ENCODE assay signal across 19 mouse cellular contexts in the genomic region with DNA sequence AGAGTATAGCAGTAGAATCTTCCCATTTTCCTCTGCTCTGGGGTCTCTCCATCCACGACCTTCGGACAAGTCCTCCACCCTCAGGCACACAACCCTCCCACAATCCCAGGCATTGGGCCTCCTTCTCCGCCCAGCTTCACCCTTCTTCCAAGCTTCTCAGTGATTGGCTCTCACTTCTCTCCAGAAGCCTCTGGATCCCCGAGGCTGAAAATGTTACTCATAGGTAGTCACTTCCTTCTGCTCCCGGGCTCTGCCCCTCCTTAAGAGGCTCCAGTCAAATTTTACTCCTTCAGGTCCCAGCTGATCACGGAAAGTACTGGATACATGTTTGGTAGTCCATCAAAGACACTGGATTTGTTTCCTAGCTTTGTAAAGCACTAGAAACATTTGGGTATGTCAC.
"Had no signal": no experiment of that assay in that cellular context is flagged by ENCODE, and none has a peak within 500 bp of the region (broad histone marks: within the 10 kb centered on the region; RNA-seq: fewer than 3 reads in every experiment).

No protein-coding gene starts in this region.

- H3K36me3 ChIP-seq: kidney, embryonic 15.5 days; liver, embryonic 13.5 days had no signal

- H3K4me2 ChIP-seq: kidney, embryonic 15.5 days; limb, embryonic 13.5 days; liver, embryonic 13.5 days; lung, embryonic 14.5 days; midbrain, embryonic 11.5 days had no signal

- H3K27ac ChIP-seq: kidney, embryonic 15.5 days; left cerebral cortex, adult 2 months; limb, embryonic 13.5 days; liver, embryonic 13.5 days; macrophage; stomach, postnatal 0 days had no signal

- H3K9ac ChIP-seq: kidney, embryonic 15.5 days; limb, embryonic 13.5 days; liver, embryonic 13.5 days; lung, embryonic 14.5 days had no signal

- DNase-seq: kidney, adult 2 months; kidney, postnatal 10 days; kidney, postnatal 36 days; layer of hippocampus, postnatal 36 days; left cerebral cortex, postnatal 4 days; liver; liver, embryonic 13.5 days; lung, embryonic 14.5 days; midbrain, embryonic 14.5 days; right cerebral cortex, postnatal 4 days; thymus, adult 2 months; thymus, postnatal 25 days had no signal

- H3K27me3 ChIP-seq: kidney, embryonic 15.5 days; limb, embryonic 13.5 days; liver, embryonic 13.5 days had no signal

- H3K9me3 ChIP-seq: kidney, embryonic 15.5 days; liver, embryonic 13.5 days had no signal

- H3K4me3 ChIP-seq: kidney, embryonic 15.5 days; left cerebral cortex, adult 2 months; limb, embryonic 13.5 days; liver, embryonic 13.5 days had no signal

- ATAC-seq: lung, postnatal 0 days had no signal
